Mouse (Mus musculus) mouse embryonic stem cell (cell line): ENCODE data around the gene F11r.

Source experiments
- in situ Hi-C, 2 experiments: fragments of 300-500 bp; cut with MboI; formaldehyde crosslinking; loops; 1 replicate in 1 of 2; 3 replicates in 1 of 2; pipeline ENCODE4 v1.14.3; 2019 to 2020; ENCODE audit warnings: low sequenced_read_pairs in 2 of 2, low pct_unique_long_range_greater_than_20kb in 1 of 2, mixed read lengths in 1 of 2; ENCODE audit not compliant: unreplicated experiment in 1 of 2

Gene F11r

GRCm38 (mm10) chr1:171501016-171501610 is 63.8 kb downstream of the F11r start:
- in situ Hi-C loops: no loop called here

- in situ Hi-C loops: no loop called here
Measured at GRCm38 (mm10) chr1:171501636-171502080, 64.3 kb downstream of the F11r start.

GRCm38 (mm10) chr1:171502388-171503249 is 65.3 kb downstream of the F11r start:
- in situ Hi-C loops: no loop called here

GRCm38 (mm10) chr1:171503250-171503591 is 65.9 kb downstream of the F11r start, which contains the start of gene Alyref2:
Gene Alyref2 (plus strand): TSS chr1:171503478.
- in situ Hi-C loops: no loop called here

GRCm38 (mm10) chr1:171503592-171504291 is 66.4 kb downstream of the F11r start:
- in situ Hi-C loops: no loop called here

GRCm38 (mm10) chr1:171504586-171504985 is 67.3 kb downstream of the F11r start:
- in situ Hi-C loops: no loop called here

GRCm38 (mm10) chr1:171513234-171513633 is 75.9 kb downstream of the F11r start:
- in situ Hi-C loops: no loop called here

GRCm38 (mm10) chr1:171513760-171514159 is 76.4 kb downstream of the F11r start:
- in situ Hi-C loops: no loop called here
